Mouse (Mus musculus): ENCODE results near the gene Fuk. TPM values are rescaled to one million over a fixed set of nuclear protein-coding genes. Genes with fewer than 3 reads are reported as not detected.
"Not testable (repeated sequence)": the region's sequence is repeated elsewhere in the genome, so short reads cannot be mapped to it uniquely, and the experiment has no call there.

The Fuk gene
- 10 to 100 TPM; 17.2 to 21.7 TPM for total RNA-seq (2021)

DNA sequence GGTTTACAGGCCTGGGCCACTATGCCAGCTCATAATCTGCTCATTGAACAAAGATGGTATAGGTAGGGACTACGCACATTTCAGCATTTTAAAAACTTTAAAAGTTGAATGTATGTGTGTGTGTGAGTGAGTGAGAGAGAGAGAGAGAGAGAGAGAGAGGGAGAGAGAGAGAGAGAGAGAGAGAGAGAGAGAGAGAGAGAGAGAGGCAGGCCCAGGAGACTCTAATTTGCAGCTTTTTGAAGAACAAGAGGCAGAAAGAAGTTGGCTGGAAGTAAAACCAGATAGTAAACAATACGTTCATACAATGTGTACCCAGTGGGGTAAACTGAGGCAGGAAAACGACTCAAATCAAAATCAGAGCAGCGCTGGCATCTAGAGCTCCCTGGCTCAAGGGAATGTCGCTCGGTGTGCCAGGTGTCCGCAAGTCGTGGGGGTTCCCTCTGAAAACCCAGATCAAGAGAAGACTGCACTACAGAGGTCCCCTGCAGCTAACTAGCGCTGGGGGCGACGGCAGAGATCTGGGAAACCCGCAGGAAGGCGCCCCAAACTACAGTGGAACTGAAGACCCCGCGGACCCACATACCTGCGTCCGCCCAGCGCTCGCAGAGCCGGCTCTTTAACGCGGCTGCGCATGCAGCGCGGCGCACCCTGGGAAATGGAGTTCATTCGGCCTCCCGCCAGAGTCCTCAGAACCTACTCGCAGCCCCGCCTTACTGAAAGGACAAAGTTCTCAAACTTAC is at the start of gene Fuk:
Fuk (minus strand) TSS at position 650 of the 740 bp plus-strand sequence.
- intact Hi-C loops (cut with DNase I) = no loop called here
- DNase-seq (ENCODE audit: low spot score in 2 of 2) = peak; percentile 85 to 89

DNA sequence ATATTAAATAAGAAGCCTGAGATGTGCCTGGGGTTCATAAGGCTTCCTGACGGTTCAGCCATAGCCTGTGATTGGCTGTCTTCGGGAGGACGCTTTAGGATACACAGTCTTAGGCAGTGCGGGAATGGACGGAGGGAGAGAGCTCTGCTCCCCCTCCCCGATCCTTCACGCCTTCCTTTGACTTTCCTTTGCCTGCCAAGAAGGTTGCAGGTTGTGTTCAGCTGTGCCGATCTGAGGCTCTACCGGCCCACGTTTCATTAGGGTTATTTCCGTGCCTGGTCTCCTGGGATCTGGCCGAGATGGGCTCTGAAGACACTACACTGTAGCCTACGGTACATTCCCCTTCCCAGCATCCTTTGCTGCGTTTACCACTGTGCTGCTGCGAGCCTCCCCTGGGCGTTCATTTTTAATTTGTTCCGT is 47.8 kb upstream of the Fuk start:
- peak; percentile 37 to 44 for DNase-seq (ENCODE audit: low spot score in 2 of 2)

DNA sequence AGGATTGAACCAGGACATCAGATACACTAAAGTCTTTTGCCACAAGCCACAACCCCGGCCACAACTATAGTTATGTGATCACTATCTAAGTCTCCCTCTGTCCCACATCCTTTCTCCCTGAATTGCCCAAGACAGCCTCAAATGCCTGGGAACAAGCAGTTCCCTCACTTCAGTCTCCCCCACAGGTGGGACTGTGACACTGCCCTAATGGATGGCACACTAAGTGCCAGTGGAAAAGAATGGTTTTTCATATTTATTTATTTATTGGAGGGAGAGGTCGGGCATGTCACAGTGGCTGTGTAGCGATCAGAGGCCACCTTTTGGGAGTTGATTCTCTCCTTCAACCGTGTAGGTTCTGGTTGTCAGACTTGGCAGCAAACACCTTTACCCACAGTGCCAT is 43.4 kb upstream of the Fuk start:
- intact Hi-C loops (cut with DNase I) = no loop called here
- DNase-seq (ENCODE audit: low spot score in 2 of 2) = no peak

More for the DNA sequence above, 47.8 kb upstream of the Fuk start:
- intact Hi-C loops (cut with DNase I) = no loop called here

DNA sequence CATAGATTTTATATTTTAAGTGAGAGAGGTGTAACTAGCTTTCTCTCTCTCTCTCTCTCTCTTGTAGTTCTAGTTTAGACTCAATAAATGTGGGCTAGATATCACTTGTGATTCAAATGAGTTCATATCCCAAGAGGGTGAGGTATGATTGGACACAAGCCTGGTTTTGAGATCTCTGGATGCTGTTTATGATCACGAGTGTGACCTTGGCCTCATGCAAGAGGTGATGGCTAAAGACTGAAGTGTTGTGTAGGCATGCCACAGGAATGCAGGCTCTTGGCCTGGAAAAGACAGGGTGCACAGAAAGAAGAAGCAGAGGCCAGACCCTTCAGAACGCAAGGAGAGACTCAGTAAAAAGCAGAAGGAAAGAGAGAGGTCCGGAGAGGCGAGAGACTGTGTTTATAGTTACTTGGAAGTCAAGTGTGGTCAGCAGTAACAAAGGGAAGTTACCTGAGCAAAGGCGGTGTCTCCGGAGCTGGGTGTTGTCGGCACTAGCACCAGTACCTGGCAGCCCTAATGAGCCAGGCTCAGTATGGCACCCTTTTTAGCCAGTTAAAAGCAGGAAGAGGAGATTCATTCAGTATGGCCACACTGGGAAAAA is 42.1 kb upstream of the Fuk start:
- DNase-seq (ENCODE audit: low spot score in 2 of 2) = no peak

DNA sequence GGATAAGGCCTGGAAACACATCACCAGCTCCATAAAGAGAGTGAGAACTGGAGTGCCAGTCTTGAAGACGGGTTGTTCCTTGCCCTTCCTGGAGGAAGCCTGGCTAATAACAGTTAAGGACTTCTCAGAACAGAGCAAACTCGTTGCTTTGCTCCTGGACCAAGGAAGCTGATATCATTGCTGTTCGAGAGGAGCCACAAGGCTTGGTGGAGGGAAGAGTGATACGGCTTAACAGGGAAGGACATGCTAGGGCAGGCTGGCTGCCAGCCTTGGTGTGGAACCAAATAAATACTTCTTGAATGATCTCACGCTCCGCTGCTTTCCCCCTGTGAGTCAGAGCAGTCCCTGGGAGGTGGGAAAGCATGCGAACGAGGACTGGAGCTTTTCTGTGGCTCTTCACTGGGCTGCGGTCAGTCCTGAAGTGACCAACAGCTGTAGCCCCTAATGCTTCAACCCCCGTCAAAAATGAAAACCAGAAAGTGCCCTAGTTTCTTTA is 39.2 kb upstream of the Fuk start:
- no peak for DNase-seq (ENCODE audit: low spot score in 2 of 2)
- intact Hi-C loops (cut with DNase I) = no loop called here

More for the DNA sequence above, 42.1 kb upstream of the Fuk start:
- intact Hi-C loops (cut with DNase I) = no loop called here

DNA sequence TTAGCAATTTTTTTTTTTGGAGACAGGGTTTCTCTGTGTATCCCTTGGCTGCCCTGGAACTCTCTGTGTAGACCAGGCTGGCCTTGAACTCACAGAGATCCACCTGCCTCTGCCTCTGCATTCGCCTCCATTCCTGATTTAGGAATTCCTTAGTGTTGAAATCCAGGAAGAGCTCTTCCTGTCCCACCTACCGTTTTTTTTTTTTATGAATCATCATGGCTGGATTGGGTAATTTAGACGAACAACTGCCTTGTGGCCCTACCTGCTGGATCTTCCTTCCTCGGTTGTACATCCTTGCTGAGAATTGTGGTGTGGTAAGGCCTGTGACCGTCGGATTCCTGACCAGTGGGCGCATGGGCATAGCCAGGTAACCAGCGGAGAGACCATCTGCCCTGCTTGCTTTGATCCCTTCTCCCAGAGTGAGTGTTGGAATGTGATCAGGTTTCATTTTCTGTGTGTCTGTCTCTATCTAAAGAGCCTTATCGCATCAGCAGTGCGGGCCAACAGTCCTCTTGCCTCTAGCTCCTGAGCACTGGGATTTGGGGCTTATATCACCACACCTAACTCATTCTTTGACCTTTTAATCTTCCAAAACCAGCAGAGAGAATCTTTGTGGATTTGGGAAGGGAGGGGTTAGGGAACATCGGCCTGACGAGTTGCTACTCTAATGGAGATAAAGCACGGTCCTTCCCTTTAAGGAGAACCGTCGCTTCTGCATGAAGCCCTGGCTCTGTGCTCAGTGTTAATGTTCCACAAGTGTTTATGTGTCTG is 38.6 kb upstream of the Fuk start:
- intact Hi-C loops (cut with DNase I) = no loop called here
- DNase-seq (ENCODE audit: low spot score in 2 of 2) = no peak

DNA sequence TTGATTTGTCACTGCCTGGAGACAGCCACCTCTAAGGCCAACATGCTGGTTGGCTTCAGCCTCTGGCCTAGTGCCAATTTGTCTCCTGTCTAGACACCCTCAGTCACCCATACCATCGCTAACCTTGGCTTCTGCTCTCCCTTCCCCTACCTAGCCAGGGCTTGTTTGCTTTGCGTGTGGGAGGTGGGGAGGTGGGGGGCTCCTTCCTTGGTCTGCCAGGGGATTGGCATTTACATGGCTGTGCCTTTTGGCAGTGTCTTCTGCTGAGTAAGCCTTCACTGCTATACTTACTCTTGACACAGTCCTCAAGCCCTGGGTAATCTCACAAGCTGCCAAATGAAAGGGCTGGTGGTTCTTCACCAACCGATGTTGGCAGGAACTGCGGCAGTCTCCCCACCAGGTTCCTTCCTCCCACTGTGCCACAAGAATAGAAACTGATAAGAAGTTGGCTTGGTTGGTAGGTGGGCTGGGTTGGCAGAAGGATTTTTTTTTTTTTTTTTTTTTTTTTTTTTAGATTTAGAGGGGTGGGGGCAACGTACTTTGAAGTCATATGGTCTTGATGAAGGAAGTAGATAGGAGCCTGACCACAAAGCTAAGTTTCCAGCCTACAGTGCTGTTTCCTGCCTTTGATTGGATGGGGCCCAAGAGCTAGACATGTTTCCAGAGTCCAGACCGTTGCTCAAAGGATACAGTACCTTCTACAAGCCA is 36.7 kb upstream of the Fuk start:
- intact Hi-C loops (cut with DNase I) = no loop called here
- peak; percentile 69 to 80 for DNase-seq (ENCODE audit: low spot score in 2 of 2)

DNA sequence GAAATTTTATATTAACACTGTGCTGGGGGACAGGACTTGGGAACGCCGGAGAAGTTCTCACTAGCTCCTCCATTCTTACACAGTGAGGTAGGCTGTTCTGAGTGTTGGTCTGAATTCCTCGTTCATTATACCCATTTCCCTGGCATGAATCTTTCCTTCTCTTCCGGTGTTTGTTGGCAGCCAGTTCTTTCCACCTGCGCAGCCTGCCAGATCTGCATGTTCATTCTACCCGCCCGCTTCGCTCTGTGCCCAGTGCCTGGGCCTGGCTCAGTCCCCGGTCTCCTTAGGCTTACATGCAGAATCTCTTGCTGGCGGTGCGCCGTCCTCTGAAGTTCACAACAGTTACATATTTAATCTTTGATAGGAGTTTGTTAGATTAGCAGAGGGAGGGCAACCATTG is 33.9 kb upstream of the Fuk start:
- peak; percentile 59 to 72 for DNase-seq (ENCODE audit: low spot score in 2 of 2)

DNA sequence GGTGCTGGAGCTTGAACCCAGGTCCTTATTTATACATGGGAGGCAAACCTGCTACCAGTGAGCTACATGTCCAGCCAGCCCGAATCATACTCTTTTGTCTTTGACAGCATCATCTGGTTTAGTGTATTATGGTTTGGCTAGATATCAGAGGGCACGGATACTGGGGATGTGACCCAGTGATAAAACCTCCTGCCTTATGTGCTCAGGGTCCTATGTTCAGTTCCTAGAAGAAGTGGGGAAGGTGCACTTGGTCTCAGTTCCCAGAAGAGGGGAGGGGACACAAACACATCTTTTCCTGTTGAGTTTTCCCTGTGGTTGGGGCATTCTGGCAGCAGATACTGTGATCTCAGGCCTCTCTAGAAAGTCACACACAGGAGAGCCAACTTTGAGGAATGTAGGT is 31.0 kb upstream of the Fuk start:
- intact Hi-C loops (cut with DNase I) = no loop called here
- DNase-seq (ENCODE audit: low spot score in 2 of 2) = no peak

More for the DNA sequence above, 33.9 kb upstream of the Fuk start:
- intact Hi-C loops (cut with DNase I) = no loop called here

DNA sequence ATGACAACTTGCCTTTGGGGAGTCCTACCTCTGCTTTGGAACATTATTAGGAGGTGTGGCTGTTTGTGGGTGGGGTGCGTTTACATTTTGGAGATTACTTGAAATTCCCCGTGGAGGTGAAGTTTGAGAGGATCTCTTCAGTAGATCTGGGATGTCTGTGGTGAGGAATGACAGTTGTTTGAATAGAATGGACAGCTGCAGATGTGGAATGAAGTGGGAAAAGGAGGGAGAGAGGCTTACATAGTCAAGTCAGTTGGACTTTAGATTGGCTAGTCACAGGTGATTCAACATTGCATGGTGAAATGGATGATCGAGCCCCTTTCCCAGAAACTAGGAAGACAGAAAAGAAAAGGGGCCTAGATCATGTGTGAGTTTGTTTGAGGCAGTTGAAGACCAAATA is 30.2 kb upstream of the Fuk start:
- no peak for DNase-seq (ENCODE audit: low spot score in 2 of 2)
- intact Hi-C loops (cut with DNase I) = no loop called here

DNA sequence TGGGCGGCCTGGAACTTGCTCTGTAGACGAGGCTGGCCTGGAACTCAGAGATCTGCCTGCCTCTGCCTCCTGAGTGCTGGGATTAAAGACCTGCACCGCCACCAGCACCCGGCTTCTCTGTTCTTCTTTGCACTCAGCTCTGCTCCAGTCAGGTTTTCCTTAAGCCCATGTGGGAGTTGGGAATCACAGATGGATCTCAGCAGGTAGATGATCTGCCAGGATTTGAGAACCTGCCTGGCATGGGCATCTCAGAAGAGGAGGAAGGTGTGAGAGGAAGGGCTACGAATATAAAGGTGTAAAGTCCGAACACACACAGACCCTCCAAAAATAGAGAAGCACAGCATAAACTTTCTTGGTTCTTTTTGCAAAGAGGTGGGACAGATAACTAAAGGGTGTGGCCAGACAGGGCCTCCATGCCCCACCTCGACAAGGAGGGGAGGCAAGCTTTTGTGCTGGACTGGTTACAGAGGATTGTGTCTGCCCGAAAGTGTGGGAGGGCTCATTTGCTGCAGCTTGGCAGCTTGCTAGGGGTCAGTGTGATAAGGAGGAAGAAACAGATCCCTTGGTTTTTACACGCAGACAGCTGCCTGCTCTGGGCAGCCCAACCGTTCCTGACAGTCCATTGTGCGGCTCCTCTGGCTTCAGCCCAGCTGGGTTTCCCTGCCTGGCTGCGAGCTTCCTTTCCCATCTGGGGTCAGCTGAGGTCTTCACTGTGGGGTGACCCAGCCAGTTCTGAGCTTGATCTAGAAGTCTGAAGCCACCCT is 29.1 kb upstream of the Fuk start:
- intact Hi-C loops (cut with DNase I) = no loop called here
- DNase-seq (ENCODE audit: low spot score in 2 of 2) = no peak

DNA sequence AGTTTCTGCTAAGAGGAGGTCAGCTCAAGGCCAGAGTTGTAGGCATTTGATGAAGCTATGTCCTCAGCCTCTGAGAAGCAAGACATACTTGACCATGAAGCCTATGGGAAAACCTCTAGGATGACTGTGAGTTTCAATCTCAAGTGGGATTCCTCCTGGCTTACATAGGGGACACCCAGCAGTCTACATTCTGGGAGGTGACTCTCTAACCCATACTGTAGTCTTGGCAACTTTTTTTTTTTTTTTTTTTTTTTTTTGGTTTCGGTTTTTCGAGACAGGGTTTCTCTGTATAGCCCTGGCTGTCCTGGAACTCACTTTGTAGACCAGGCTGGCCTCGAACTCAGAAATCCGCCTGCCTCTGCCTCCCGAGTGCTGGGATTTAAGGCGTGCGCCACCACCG is 27.4 kb upstream of the Fuk start:
- intact Hi-C loops (cut with DNase I); DNase-seq (ENCODE audit: low spot score in 2 of 2): not testable (repeated sequence)

DNA sequence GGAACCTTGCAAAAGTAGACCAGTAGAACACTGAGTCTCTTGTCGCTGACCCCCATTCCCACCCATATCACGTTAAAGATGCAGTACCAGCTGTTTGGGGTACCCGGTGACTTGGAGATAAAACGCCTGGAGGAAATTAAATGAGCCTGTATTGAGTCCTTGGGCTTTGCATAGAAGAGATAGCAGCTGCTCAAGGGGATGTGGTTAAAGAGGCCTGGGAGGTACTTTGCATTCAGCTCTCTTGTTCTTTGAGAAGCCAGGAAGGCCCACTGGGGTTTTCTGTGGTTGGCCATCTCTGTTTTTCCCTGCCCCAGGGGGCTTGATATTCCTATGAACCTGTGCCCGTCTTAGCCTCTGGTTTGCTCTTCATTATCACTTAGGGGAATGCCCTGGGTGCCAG is 26.8 kb upstream of the Fuk start:
- intact Hi-C loops (cut with DNase I) = no loop called here

DNA sequence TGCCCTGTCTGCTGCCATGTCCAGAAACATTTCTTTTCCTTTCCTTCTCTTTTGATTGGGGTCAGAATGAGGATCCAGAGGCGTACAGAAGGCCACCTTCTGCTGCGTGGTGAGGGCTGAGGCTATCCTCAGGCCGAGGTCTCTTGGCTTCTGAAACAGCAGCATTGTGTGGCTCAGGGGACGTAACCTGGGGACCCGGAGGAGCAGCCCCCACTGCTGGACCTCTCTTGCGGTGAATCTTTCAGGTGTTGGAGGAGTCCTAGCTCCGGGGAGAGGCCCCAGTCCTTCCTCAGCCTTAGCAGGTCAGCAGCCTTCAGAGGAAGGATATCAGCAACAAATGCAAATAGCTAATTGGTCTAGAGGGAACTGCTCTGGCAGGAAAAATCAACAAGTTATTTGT is 26.1 kb upstream of the Fuk start:
- DNase-seq (ENCODE audit: low spot score in 2 of 2) = no peak
- intact Hi-C loops (cut with DNase I) = no loop called here

More for the DNA sequence above, 26.8 kb upstream of the Fuk start:
- DNase-seq (ENCODE audit: low spot score in 2 of 2) = no peak

DNA sequence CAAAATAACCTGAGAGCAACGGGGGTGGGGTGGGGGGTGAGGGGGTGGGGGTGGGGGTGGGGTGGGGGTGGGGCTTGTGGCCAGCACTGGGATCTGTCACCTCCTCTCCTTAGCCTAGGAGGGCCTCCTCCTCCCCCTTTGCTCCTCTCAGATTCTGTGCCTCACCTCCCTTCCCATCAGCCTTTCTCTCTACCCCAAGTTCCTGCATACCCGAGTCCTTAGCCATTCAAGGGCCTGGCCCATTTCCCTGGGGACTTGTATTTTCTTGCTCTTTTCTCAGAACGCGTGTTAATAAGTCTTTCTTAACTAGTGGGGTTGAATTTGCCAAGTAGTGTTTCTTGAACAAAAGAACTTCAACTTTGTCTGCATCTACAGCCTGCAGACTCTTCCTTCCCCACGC is 24.4 kb upstream of the Fuk start:
- intact Hi-C loops (cut with DNase I) = no loop called here
- DNase-seq (ENCODE audit: low spot score in 2 of 2) = no peak

DNA sequence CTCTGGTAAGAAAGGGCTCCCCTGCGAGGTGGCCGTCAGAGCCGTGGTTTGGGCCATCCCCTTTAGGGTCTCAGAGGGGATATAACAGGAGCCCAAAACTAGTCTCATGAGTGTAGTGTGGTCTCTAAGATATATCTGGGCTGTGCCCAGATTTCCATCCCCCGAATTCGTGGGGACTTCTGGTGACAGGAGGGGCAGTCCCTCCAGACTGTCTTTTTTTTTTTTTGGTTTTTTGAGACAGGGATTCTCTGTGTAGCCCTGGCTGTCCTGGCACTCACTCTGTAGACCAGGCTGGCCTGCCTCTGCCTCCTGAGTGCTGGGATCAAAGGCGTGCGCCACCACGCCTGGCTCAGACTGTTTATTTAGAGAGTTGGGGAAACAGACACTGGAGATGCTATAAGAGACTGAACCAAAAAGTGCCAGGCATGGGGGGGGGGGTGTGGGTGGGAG is 23.4 kb upstream of the Fuk start:
- DNase-seq (ENCODE audit: low spot score in 2 of 2) = no peak
- intact Hi-C loops (cut with DNase I) = no loop called here

DNA sequence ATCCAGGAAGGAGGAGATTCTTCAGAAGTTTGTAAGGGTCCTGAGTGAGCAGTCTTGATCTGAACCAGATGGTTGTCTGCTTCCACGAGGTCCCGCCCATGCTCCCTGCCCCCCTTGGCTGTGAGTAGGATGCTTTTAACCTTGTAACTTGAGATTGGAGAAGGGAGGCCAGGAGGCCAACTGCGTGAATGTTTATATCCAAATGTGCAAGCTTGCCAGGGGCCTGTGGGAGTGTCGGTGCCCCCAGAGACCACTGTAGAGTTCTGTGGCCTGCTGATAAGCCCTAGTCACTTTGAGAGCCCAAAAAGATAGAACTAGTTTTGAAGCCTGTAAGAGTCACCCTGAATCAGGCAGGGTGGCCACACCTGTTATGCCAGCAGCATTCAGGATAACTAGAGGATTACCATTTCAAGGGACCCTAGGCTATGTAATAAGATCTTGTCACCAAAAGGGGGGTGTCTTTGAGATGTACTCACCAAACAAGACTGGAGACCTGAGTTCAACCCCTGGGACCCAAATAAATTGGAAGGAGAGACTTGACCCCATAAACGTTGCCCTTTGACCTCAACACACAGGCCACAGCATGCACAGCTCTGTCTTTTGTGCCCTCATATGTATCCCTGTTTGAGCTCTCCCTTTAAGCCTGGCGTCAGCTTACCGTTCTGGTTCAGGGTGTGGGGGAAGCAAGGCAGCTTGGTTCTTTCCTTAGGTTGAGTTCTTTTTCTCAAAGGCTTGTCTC is 19.4 kb upstream of the Fuk start:
- DNase-seq (ENCODE audit: low spot score in 2 of 2) = no peak
- intact Hi-C loops (cut with DNase I) = no loop called here

DNA sequence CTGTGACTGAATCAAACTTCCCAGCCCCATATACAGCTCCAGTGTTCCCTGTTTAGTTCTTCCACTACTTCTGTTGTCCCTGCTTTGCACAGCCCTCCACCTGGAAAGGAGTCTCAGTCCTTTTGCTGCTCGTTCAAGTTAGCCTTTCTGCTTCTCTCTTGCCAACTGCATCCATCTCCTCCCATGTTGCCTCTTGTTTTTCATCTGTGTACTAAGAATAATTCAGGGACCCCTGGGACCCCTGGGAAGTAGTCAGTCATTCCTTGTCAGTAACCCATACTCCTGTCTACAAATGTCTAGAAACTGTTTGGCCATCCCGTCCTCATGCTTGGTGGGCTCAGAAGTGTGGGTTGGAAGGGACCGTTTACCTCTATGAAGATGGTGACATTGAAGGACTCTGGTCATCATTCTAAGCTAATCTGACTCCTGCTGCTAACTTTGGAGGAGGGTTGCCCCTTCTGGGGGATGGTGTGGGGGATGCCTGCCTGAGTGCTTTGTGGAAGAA is 18.5 kb upstream of the Fuk start:
- no peak for DNase-seq (ENCODE audit: low spot score in 2 of 2)
- intact Hi-C loops (cut with DNase I) = no loop called here
